Mouse (Mus musculus): ENCODE measurements around the gene Ifnz. TPM values are rescaled to one million over a fixed set of nuclear protein-coding genes. Genes with fewer than 3 reads are reported as not detected.
"Not testable (repeated sequence)": the region's sequence is repeated elsewhere in the genome, so short reads cannot be mapped to it uniquely, and the experiment has no call there.

Gene Ifnz
- not detected for total RNA-seq (2021)
- long read RNA-seq, experiment 1, result 0 reads
- long read RNA-seq, experiment 2, result 0 reads

- DNase-seq (ENCODE audit: low spot score in 2 of 2), result not testable (repeated sequence)
Observed at GRCm38 (mm10) chr4:88781831-88782230, at the start of gene Ifnz. Gene Ifnz (plus strand): TSS chr4:88782131.

DNA sequence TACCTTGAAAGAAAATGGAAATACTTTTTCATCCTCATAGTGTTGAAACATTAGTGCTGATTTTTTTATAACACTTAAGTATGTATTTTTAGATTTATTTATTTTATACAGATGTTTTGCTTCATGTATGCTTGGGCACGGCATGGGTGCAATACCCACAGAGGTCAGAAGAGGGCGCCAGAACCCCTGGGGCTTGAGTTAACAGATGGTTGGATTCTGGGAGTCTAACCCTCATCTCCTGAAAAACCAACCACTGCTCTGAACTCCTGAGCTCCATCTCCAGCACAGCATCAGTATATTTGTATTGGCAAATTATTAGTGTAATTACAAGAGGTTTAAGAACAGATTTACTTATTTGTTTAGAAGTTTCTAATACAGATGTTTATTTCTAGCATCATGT is 43.5 kb upstream of the Ifnz start:
- DNase-seq (ENCODE audit: low spot score in 2 of 2), result peak; percentile 55 to 69

DNA sequence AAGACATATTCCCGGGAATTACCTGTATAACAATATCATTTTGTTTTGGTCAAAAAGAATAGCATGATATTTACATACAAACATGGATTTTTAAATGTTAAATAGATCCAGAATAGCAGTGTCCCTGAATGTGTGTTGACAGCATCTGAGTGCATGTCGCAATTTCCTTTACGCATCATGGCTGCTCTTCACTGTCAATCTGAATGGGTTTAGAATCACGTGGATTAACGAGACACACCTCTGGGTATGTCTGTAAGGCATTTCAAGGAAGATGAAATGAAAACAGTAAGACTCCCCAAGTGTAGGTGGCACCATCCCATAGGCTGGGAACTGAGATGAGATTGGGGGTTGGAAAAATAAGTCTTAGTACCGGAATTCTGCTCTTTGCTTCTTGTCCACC is 42.9 kb upstream of the Ifnz start:
- DNase-seq (ENCODE audit: low spot score in 2 of 2), result no peak

DNA sequence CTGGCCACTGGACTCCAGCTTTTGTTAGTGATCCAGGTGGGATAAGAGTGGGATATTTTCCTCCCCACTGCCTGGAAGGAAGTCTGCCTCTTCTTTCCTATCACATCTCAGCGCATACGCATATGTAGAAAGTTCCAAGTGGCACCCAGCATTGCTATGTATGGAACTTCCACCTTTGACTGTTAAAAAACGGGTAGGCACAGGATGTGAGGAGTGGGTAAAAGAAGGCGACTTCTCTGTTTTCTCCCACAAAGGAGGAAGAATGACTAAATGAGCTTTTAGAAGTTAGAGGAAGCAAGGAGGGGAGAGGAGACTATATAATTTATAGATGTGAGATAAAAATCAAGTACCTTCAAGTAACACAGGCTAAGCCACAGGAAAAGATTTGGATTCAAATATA is 40.5 kb upstream of the Ifnz start:
- DNase-seq (ENCODE audit: low spot score in 2 of 2), result no peak

DNA sequence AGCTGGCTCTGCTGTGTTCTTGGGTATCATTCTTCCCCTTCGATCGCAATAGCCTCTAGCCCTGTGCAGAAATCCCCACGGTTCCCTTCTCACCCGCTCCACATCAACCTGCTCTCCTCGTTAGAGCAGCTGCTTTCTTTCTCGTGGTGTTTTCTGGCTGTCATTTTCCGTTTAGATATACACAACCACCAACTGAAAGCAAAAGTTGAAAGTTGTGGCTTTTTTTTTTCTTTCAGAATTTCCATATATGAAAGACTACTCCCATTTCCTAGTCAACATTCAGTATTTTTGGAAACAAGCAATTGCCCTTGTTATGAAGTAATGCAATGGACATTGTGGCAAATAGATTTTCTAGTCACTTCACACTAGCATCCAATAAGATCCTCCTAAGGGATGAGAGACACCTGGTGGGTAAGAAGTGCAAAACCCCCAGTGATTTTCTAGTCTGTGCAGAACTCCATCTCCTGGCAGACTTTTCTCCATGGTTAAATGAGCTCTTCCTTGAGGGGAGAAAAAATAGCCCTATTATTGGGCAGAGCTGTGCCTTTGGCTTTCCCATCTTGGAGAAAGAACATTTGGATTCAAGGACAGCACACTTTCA is 39.1 kb upstream of the Ifnz start:
- DNase-seq (ENCODE audit: low spot score in 2 of 2), result no peak

GRCm38 (mm10) chr4:88744207-88744606 is 37.7 kb upstream of the Ifnz start:
- no peak for DNase-seq (ENCODE audit: low spot score in 2 of 2)

DNA sequence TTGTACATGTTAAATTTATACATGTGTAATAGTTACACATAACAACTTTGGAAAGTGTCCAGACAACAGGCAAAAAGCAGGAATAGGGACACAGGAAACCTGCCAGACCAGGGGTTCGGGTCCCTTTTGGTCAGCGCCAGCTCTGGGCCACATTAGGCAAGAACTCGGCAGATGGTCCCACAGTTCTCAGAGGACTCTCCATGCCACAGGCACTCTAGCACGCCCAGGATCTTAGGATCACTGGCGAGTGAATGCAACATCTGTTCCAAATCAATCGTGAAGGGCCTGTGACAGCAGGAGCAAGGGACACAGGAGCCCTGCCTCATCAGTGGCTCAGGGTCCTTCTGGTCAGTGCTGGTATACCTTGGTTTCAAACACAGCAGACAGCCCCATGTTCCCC is 32.0 kb upstream of the Ifnz start:
- DNase-seq (ENCODE audit: low spot score in 2 of 2), result no peak

DNA sequence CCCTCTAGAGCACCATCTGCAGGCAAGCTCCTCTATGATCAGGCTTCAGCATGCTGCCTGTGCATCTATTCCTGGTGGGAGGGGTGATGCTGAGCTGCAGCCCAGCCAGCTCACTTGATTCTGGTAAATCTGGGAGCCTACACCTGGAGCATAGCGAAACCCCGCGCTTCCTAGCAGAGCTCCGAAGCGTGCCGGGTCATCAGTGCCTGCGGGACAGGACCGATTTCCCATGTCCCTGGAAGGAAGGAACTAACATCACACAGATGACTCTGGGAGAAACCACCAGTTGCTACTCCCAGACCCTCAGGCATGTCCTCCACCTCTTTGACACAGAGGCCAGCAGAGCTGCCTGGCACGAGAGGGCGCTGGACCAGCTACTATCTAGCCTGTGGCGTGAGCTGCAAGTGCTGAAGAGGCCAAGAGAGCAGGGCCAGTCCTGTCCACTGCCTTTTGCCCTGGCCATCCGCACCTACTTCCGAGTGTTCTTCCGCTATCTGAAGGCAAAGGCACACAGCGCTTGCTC is 27.1 kb upstream of the Ifnz start, which contains the start of gene Gm13271:
TSS of gene Gm13271 (plus strand) at position 51 of the 523 bp plus-strand sequence.
- peak; percentile 68 to 69 for DNase-seq (ENCODE audit: low spot score in 2 of 2)

- peak in 1 of 2 experiments; percentile 10 for DNase-seq (ENCODE audit: low spot score in 2 of 2)
Observed at GRCm38 (mm10) chr4:88756581-88757513, 25.1 kb upstream of the Ifnz start.

GRCm38 (mm10) chr4:88757628-88758031 is 24.3 kb upstream of the Ifnz start:
- peak; percentile 81 to 83 for DNase-seq (ENCODE audit: low spot score in 2 of 2)

GRCm38 (mm10) chr4:88758751-88759150 is 23.2 kb upstream of the Ifnz start:
- not testable (repeated sequence) for DNase-seq (ENCODE audit: low spot score in 2 of 2)

DNA sequence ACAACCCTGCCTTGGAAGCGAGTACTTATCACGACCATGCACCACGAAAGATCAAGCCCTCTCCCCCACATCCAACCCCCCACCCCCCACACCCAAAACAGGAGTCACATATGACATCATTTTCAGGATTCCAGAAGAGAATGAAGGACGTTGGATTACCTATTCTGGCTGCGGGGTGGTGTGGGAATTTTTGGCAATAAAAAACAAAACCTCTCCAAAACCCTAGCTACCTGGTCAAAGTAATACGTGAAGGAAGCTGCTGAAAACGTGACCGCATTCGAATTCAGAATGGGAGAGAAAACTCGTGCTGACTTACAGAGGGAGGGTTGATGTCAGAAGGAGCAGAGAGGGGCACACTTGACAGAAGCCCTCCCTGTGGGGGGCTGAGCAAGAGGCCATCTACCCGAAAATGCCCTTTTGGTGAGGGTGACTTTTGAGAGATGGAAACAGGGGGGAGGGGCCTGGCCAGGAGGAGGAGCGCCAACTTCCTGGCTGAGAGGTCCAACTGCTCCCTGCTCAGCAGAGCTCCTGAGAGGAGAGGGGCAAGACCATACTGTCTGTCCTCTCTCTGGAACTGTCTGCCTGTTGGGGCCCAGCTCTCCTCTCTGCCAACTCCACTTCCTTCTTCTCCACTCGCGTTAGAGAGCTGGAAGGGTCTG is 22.2 kb upstream of the Ifnz start, which contains the start of gene Gm13283:
TSS of gene Gm13283 (plus strand) at position 510 of the 659 bp plus-strand sequence.
- DNase-seq (ENCODE audit: low spot score in 2 of 2), result peak; percentile 42 to 47

- DNase-seq (ENCODE audit: low spot score in 2 of 2), result peak; percentile 30 to 67
Observed at GRCm38 (mm10) chr4:88760431-88760830, 21.5 kb upstream of the Ifnz start.

- peak; percentile 78 to 85 for DNase-seq (ENCODE audit: low spot score in 2 of 2)
Observed at GRCm38 (mm10) chr4:88761776-88762175, 20.2 kb upstream of the Ifnz start.

- DNase-seq (ENCODE audit: low spot score in 2 of 2), result peak in 1 of 2 experiments; percentile 20
Observed at GRCm38 (mm10) chr4:88762341-88762740, 19.6 kb upstream of the Ifnz start.

GRCm38 (mm10) chr4:88763384-88764018 is 18.4 kb upstream of the Ifnz start:
- DNase-seq (ENCODE audit: low spot score in 2 of 2), result peak in 1 of 2 experiments; percentile 34

GRCm38 (mm10) chr4:88773534-88773933 is 8.4 kb upstream of the Ifnz start, which contains the start of gene Gm13290:
Gene Gm13290 (plus strand): TSS chr4:88773834.
- DNase-seq (ENCODE audit: low spot score in 2 of 2), result not testable (repeated sequence)

DNA sequence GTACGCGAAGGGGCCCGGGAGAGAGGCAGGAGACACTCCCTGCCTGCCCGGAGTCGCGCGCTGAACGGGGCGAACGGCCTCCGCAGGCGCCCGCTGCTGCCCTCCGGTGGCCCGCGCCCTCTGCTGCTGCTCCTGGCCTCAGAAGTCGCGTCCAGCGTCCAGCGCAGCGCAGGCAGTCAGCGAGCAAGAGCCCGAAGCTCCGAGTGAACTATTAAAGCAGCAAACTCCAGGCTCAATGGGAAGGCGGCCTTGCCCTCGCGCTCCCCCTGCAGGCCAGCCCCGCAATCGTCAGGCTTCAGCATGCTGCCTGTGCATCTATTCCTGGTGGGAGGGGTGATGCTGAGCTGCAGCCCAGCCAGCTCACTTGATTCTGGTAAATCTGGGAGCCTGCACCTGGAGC is 5.3 kb upstream of the Ifnz start, which contains the start of gene Gm13289:
TSS of gene Gm13289 (plus strand) at position 301 of the 400 bp plus-strand sequence.
- DNase-seq (ENCODE audit: low spot score in 2 of 2), result not testable (repeated sequence)

- not testable (repeated sequence) for DNase-seq (ENCODE audit: low spot score in 2 of 2)
Observed at GRCm38 (mm10) chr4:88779550-88779949, 2.4 kb upstream of the Ifnz start, which contains the start of gene Gm13272. Gene Gm13272 (plus strand): TSS chr4:88779850.

DNA sequence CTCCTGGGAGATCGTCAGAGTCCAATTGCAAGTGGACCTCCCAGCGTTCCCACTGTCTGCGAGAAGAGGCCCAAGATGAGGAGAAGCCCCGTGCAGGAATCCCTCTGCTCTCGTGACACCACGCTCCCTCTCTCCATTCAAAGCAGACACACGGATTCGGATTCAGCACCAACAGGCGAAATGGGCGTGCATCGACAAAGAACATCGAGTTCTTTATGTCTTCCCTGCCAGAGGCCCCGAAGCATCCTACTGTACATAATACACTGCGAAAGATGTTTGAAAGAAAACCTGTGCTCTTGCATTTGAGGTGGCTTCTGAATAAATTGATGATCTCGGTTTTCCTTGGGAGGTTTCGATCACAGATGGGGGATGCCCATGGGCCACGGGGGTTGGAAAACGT is 1.6 kb upstream of the Ifnz start:
- peak in 1 of 2 experiments; percentile 14 for DNase-seq (ENCODE audit: low spot score in 2 of 2)
